Mouse (Mus musculus): Measurements from ENCODE around the gene Tmem178. TPM values are rescaled to one million over a fixed set of nuclear protein-coding genes. Genes with fewer than 3 reads are reported as not detected.

The Tmem178 gene
- total and polyA plus RNA-seq, 3 experiments, result 0.18 to 0.31 (median 0.25) TPM

DNA sequence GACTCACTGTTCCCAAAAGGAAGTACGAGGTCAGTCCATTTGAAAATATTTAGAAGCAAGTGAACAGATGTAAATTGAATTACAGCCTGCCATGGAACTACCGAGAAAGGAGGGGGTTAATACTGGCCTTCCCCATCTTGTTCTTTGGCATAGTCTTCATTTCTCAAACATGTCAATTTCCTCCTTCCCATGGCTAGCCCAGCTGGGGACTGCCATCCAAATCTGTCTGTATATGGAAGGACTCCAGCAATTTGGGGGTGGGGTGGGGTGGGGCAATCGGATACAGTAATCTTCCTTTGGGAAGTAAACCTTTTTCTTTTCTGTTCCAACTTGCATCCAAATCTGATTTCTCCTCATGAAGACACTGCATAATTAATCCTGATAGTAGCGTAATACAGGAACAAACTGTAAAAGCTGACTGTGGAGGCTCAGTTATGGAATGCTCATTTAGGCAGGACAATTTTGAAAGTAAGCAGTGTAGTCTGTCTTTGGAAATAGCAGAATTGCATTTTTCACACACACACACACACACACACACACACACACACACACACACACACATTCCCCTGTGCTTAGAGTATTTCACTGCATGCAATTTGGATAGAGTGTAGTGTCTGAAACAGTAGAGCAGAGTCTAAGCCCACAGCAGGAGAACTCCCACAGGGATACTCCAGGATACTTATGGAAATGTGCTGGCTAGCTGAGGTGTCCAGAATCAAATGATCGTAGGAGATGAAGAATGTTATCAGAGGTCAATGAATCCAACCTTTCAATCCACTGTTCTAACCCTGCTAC lies 1.9 kb downstream of the Tmem178 start:
- H3K79me2 ChIP-seq (replicated peaks; ENCODE audit: control insufficient read depth, insufficient read depth, low read length), result no peaks in the 10 kb centered on the region
- H3K27me3 ChIP-seq (ENCODE audit: control insufficient read depth, insufficient read depth, low read length), result peaks cover 2% of the 10 kb centered on the region; the same call in 1 of the 2 replicates
- no peak overlapping the region for H3K27ac ChIP-seq
- WGBS, result 68% methylated on average over 5 of the region's 5 CpGs
- TF ChIP-seq EP300 (IDR thresholded peaks at IDR 0.05; ENCODE audit: insufficient read depth, low read depth, low read length), result no peak
- TF ChIP-seq POLR2A (IDR thresholded peaks at IDR 0.05; ENCODE audit: insufficient read depth, low read depth, low read length), result no peak
- TF ChIP-seq CTCF (IDR thresholded peaks at IDR 0.05), result no peak
- no peak for DNase-seq
- intact Hi-C loops (cut with DNase I), result no loop called here
- H3K4me3 ChIP-seq, result no peak overlapping the region
- H3K4me1 ChIP-seq (ENCODE audit: control insufficient read depth, insufficient read depth, low read length), result no peaks in the 10 kb centered on the region
- no peak overlapping the region for H3K9ac ChIP-seq (ENCODE audit: low read depth, low read length)
- no peaks in the 10 kb centered on the region for H3K36me3 ChIP-seq (ENCODE audit: control insufficient read depth, insufficient read depth, low read length)

DNA sequence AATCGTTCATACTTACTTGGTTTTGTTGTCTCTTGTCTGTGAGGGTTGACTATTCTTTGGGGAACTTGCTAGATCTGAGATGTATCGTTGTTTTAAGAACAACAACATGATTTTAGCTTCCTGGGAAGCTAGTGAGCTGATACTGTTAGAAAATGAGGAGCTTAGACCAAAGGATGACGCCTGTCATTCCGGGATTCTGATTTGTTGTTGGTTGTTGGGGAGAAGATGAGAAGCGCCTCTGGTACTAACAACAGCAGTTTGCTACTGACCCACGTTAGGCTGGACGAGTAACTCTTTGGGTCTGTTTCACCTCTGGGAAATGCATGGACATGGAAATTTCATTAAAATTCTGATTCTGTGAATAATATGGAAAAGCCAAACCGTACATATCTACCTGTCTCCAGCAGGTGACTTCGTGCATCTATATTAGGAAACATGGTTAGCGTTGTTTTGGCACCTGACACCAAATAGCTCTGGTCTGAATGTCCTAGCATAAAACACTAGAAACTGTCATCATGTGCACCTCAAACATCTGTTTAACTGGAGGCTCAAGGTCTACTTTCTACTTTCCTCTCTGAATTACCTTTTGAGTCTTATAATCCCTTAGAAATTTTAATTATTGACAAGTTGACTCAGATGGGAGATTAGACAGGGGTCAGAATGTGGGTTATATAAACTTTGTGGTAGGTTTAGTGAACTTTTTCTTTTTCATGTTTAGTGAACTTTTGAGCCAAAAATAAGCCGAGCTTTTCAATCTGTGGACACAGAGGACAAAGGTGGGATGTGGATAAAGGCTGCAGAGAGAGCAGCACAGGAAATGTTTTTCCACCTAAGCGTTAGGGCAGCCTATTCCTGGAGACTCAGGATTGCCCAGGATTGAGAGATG lies 2.9 kb downstream of the Tmem178 start:
- intact Hi-C loops (cut with DNase I), result no loop called here
- no peaks in the 10 kb centered on the region for H3K79me2 ChIP-seq (replicated peaks; ENCODE audit: control insufficient read depth, insufficient read depth, low read length)
- H3K27ac ChIP-seq, result no peak overlapping the region

DNA sequence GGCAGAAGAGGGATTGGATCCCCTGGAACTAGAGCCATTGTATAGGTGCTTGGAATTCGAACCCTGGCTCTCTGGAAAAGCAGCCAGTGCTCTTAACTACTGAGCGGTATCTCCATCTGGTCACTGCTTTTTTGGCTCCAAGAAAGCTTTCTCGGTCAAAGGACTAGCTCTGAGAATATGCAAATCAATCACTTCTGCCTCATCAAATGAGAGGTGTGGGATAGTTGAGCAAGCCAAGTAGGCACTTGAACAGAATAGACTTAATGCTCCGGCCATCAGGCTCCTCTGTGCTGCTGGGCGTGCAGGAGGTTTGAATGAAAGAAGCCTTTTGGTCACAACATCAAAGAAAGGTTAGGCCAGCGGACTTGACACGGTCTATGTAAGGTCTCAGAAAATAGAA lies 5.0 kb downstream of the Tmem178 start:
- 92% methylated on average over 7 of the region's 7 CpGs for WGBS

More for the DNA sequence above, 2.9 kb downstream of the Tmem178 start:
- Histone ChIP-seq H3K27me3 (ENCODE audit: control insufficient read depth, insufficient read depth, low read length) (peaks cover 2% of the 10 kb centered on the region; the same call in 1 of the 2 replicates), H3K4me1 (ENCODE audit: control insufficient read depth, insufficient read depth, low read length) (no peaks in the 10 kb centered on the region), H3K36me3 (ENCODE audit: control insufficient read depth, insufficient read depth, low read length) (no peaks in the 10 kb centered on the region), H3K4me3 (no peak overlapping the region), H3K9ac (ENCODE audit: low read depth, low read length) (no peak overlapping the region)
- WGBS, result 82% methylated on average over 12 of the region's 12 CpGs
- TF ChIP-seq CTCF (IDR thresholded peaks at IDR 0.05) (no peak), EP300 (IDR thresholded peaks at IDR 0.05; ENCODE audit: insufficient read depth, low read depth, low read length) (no peak), POLR2A (IDR thresholded peaks at IDR 0.05; ENCODE audit: insufficient read depth, low read depth, low read length) (no peak)
- DNase-seq, result no peak

DNA sequence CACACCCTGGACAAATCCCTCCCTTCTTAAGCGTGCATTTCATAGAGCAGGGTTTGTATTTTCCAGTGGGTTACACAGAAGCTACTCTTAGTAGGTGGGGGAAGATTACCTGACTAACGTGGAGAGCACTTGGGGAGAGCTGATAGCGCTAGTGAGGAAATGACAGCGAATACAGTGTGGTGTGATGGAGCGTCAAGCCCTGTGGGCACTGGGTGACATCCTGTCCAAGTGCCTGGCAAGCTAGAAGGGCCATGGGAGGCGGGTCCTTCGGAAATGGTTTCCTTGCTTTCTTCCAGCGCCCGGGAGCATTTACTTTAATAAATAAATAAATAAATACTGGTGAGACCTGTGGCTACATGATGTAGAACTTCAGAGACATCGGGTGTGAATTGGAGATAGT lies 5.5 kb downstream of the Tmem178 start:
- 89% methylated on average over 10 of the region's 10 CpGs for WGBS
- intact Hi-C loops (cut with DNase I), result no loop called here
- DNase-seq, result no peak
- Histone ChIP-seq H3K4me3 (no peak overlapping the region), H3K27me3 (ENCODE audit: control insufficient read depth, insufficient read depth, low read length) (no peaks in the 10 kb centered on the region), H3K36me3 (ENCODE audit: control insufficient read depth, insufficient read depth, low read length) (no peaks in the 10 kb centered on the region), H3K4me1 (ENCODE audit: control insufficient read depth, insufficient read depth, low read length) (no peaks in the 10 kb centered on the region), H3K27ac (no peak overlapping the region), H3K79me2 (replicated peaks; ENCODE audit: control insufficient read depth, insufficient read depth, low read length) (no peaks in the 10 kb centered on the region), H3K9ac (ENCODE audit: low read depth, low read length) (no peak overlapping the region)
- TF ChIP-seq EP300 (IDR thresholded peaks at IDR 0.05; ENCODE audit: insufficient read depth, low read depth, low read length) (no peak), CTCF (IDR thresholded peaks at IDR 0.05) (no peak), POLR2A (IDR thresholded peaks at IDR 0.05; ENCODE audit: insufficient read depth, low read depth, low read length) (no peak)

More for the DNA sequence above, 5.0 kb downstream of the Tmem178 start:
- Histone ChIP-seq H3K27ac (no peak overlapping the region), H3K79me2 (replicated peaks; ENCODE audit: control insufficient read depth, insufficient read depth, low read length) (no peaks in the 10 kb centered on the region), H3K4me3 (no peak overlapping the region), H3K27me3 (ENCODE audit: control insufficient read depth, insufficient read depth, low read length) (peaks cover 2% of the 10 kb centered on the region; the same call in 1 of the 2 replicates), H3K4me1 (ENCODE audit: control insufficient read depth, insufficient read depth, low read length) (no peaks in the 10 kb centered on the region), H3K9ac (ENCODE audit: low read depth, low read length) (no peak overlapping the region), H3K36me3 (ENCODE audit: control insufficient read depth, insufficient read depth, low read length) (no peaks in the 10 kb centered on the region)
- TF ChIP-seq POLR2A (IDR thresholded peaks at IDR 0.05; ENCODE audit: insufficient read depth, low read depth, low read length), result no peak
- TF ChIP-seq CTCF (IDR thresholded peaks at IDR 0.05), result no peak
- no peak for TF ChIP-seq EP300 (IDR thresholded peaks at IDR 0.05; ENCODE audit: insufficient read depth, low read depth, low read length)
- intact Hi-C loops (cut with DNase I), result no loop called here
- DNase-seq, result no peak

DNA sequence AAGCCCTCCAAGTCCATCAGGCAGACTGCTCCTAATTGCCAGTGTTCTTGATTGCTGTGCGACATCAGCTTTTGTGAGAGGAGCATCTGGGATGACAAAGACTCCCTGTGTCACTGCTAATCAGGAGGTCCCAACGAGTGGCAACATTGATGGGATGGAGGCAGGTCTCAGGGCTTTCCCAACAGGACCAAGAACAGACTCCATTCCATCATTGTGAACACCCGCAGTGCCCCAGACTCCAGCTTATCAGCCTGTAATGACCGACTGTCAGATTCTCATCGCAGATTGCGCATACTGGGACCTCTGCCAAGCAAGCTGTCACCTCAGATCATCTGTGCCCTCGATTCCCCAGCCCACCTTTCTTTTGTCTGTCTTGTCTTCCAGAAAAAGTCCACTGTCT lies 7.9 kb downstream of the Tmem178 start:
- Histone ChIP-seq H3K9ac (ENCODE audit: low read depth, low read length) (no peak overlapping the region), H3K4me1 (ENCODE audit: control insufficient read depth, insufficient read depth, low read length) (no peaks in the 10 kb centered on the region), H3K4me3 (no peak overlapping the region), H3K27me3 (ENCODE audit: control insufficient read depth, insufficient read depth, low read length) (no peaks in the 10 kb centered on the region), H3K79me2 (replicated peaks; ENCODE audit: control insufficient read depth, insufficient read depth, low read length) (no peaks in the 10 kb centered on the region), H3K36me3 (ENCODE audit: control insufficient read depth, insufficient read depth, low read length) (no peaks in the 10 kb centered on the region), H3K27ac (no peak overlapping the region)
- DNase-seq, result no peak
- no peak for TF ChIP-seq POLR2A (IDR thresholded peaks at IDR 0.05; ENCODE audit: insufficient read depth, low read depth, low read length)
- no peak for TF ChIP-seq EP300 (IDR thresholded peaks at IDR 0.05; ENCODE audit: insufficient read depth, low read depth, low read length)
- no peak for TF ChIP-seq CTCF (IDR thresholded peaks at IDR 0.05)
- 65% methylated on average over 7 of the region's 7 CpGs for WGBS
- intact Hi-C loops (cut with DNase I), result no loop called here

All from heart, adult 2 months (tissue).